Mouse (Mus musculus) heart, postnatal 0 days (tissue): Measurements from ENCODE around the gene Usp36. TPM values are rescaled to one million over a fixed set of nuclear protein-coding genes. Genes with fewer than 3 reads are reported as not detected.

Source experiments
- ATAC-seq: fragments of 200-750 bp; cut with Nextera tagmentation; 2 replicates; pipeline ENCODE4 v1.8.0; 2017; ENCODE audit warnings: low read depth, moderate number of reproducible peaks, moderate library complexity; ENCODE audit not compliant: insufficient read depth
- DNase-seq: peaks from one replicate; pipeline ENCODE4 v3.0.0-alpha.2; 2016; ENCODE audit warnings: low spot score
- H3K27ac ChIP-seq: fragments of 300-500 bp; sonication (generic); 2 replicates; pipeline ENCODE4 v1.5.1; 2014; ENCODE audit warnings: low read depth, mild to moderate bottlenecking
- H3K27me3 ChIP-seq: fragments of 300-500 bp; sonication (generic); 2 replicates; pipeline ENCODE4 v1.6.1; 2014; ENCODE audit warnings: low read length, mixed read lengths; ENCODE audit not compliant: control insufficient read depth, insufficient read depth
- H3K36me3 ChIP-seq: fragments of 300-500 bp; sonication (generic); replicated peaks from 2 replicates; pipeline ENCODE4 v1.6.1; 2014; ENCODE audit warnings: low read length, mixed read lengths; ENCODE audit not compliant: control insufficient read depth, insufficient read depth
- H3K4me1 ChIP-seq: fragments of 300-500 bp; sonication (generic); 2 replicates; pipeline ENCODE4 v1.6.1; 2014; ENCODE audit warnings: antibody characterized with exemption; ENCODE audit not compliant: control insufficient read depth, insufficient read depth
- H3K4me2 ChIP-seq: fragments of 300-500 bp; sonication (generic); 2 replicates; pipeline ENCODE4 v1.6.1; 2014; ENCODE audit warnings: low read depth, mild to moderate bottlenecking, low read length, moderate library complexity
- H3K4me3 ChIP-seq: fragments of 300-500 bp; sonication (generic); 2 replicates; pipeline ENCODE4 v1.5.1; 2014; ENCODE audit warnings: low read depth, low read length
- H3K9ac ChIP-seq: fragments of 300-500 bp; sonication (generic); replicated peaks from 2 replicates; pipeline ENCODE4 v1.6.1; 2014; ENCODE audit warnings: low read depth, low read length, mixed read lengths
- H3K9me3 ChIP-seq: fragments of 300-500 bp; sonication (generic); replicated peaks from 2 replicates; pipeline ENCODE4 v1.6.1; 2016; ENCODE audit warnings: low read length; ENCODE audit not compliant: control insufficient read depth
- CTCF ChIP-seq: IDR thresholded peaks from 2 replicates; pipeline ENCODE4 v1.5.1; 2016; ENCODE audit warnings: antibody characterized with exemption, control low read depth, low read depth
- EP300 ChIP-seq: IDR thresholded peaks from 2 replicates; pipeline ENCODE4 v1.6.1; 2016; ENCODE audit warnings: antibody characterized with exemption, low read depth
- WGBS: fragments of 180-500 bp; shearing (Covaris S2); extraction: QIAGEN DNeasy Blood & Tissue Kit; methylation state at CpG from one replicate; pipeline ENCODE4 v1.1.7; 2014; 5-methylcytosine and 5-hydroxymethylcytosine counted together
- polyA plus RNA-seq: library from polyadenylated mRNA; unstranded; fragments of >200 nt; fragmentation: Nextera tagmentation; extraction: Ambion mirVana; gene quantifications from 2 replicates; pipeline ENCODE4 v1.2.1, GENCODE M21; 2015
- total RNA-seq: library from RNA; depleted of rRNA; stranded (reverse); fragments of >200 nt; gene quantifications from 2 replicates; pipeline ENCODE4 v1.2.3, GENCODE M21; 2014; ENCODE audit warnings: low replicate concordance

Usp36 gene
- total and polyA plus RNA-seq, 2 experiments from 2014 or later: 6.6 to 10.4 TPM

- 91% methylated on average over 14 of the region's 14 CpGs for WGBS
- no peak overlapping the region for H3K4me2 ChIP-seq
- no peak overlapping the region for H3K27ac ChIP-seq
- H3K9ac ChIP-seq: no peak overlapping the region
- H3K36me3 ChIP-seq: peaks cover 5% of the 10 kb centered on the region; the same call in 1 of the 2 replicates
- no peaks in the 10 kb centered on the region for H3K27me3 ChIP-seq
- no peak overlapping the region for H3K4me3 ChIP-seq
- ATAC-seq: no peak
- no peaks in the 10 kb centered on the region for H3K9me3 ChIP-seq
- peaks cover 8% of the 10 kb centered on the region for H3K4me1 ChIP-seq
- TF ChIP-seq EP300: no peak
- TF ChIP-seq CTCF: no peak
- no peak for DNase-seq
These were observed 40.3 kb upstream of the Usp36 start for GRCm38 (mm10) chr11:118330361-118330760.

- ATAC-seq: no peak
These were observed 38.9 kb upstream of the Usp36 start for GRCm38 (mm10) chr11:118328947-118329346.

GRCm38 (mm10) chr11:118328511-118328910, 38.5 kb upstream of the Usp36 start:
- Histone ChIP-seq H3K4me2 (no peak overlapping the region), H3K9me3 (no peaks in the 10 kb centered on the region), H3K9ac (no peak overlapping the region), H3K27me3 (no peaks in the 10 kb centered on the region), H3K36me3 (0 out of 2 replicates have a peak, but pooled peaks cover 4% of the 10 kb centered on the region), H3K4me1 (peaks cover 17% of the 10 kb centered on the region), H3K4me3 (no peak overlapping the region), H3K27ac (0 out of 2 replicates have a peak overlapping the region, but pooled peaks have one; percentile 59)
- TF ChIP-seq CTCF: no peak
- TF ChIP-seq EP300: no peak
- 91% methylated on average over 6 of the region's 6 CpGs for WGBS
- no peak for DNase-seq
- ATAC-seq: no peak

More at GRCm38 (mm10) chr11:118328947-118329346, 38.9 kb upstream of the Usp36 start:
- Histone ChIP-seq H3K9ac (no peak overlapping the region), H3K36me3 (0 out of 2 replicates have a peak, but pooled peaks cover 5% of the 10 kb centered on the region), H3K4me3 (no peak overlapping the region), H3K4me1 (peaks cover 17% of the 10 kb centered on the region), H3K27me3 (no peaks in the 10 kb centered on the region), H3K9me3 (no peaks in the 10 kb centered on the region), H3K27ac (no peak overlapping the region), H3K4me2 (no peak overlapping the region)
- no peak for TF ChIP-seq EP300
- TF ChIP-seq CTCF: no peak
- WGBS: 89% methylated on average over 5 of the region's 5 CpGs
- no peak for DNase-seq

- no peak overlapping the region for H3K4me3 ChIP-seq
- no peak overlapping the region for H3K4me2 ChIP-seq
- WGBS: 47% methylated on average over 24 of the region's 24 CpGs
These were observed 37.2 kb upstream of the Usp36 start for GRCm38 (mm10) chr11:118326991-118327971.

GRCm38 (mm10) chr11:118326491-118326890, 36.4 kb upstream of the Usp36 start:
- 89% methylated on average over 4 of the region's 4 CpGs for WGBS
- H3K36me3 ChIP-seq: no peaks in the 10 kb centered on the region
- H3K27me3 ChIP-seq: no peaks in the 10 kb centered on the region
- H3K9me3 ChIP-seq: no peaks in the 10 kb centered on the region
- H3K4me2 ChIP-seq: no peak overlapping the region
- no peak for DNase-seq
- no peak overlapping the region for H3K9ac ChIP-seq
- ATAC-seq: no peak
- no peak overlapping the region for H3K27ac ChIP-seq
- no peak overlapping the region for H3K4me3 ChIP-seq
- H3K4me1 ChIP-seq: peaks cover 17% of the 10 kb centered on the region
- no peak for TF ChIP-seq CTCF
- no peak for TF ChIP-seq EP300

More at GRCm38 (mm10) chr11:118326991-118327971, 37.2 kb upstream of the Usp36 start:
- Histone ChIP-seq H3K27ac (peak overlapping the region; percentile 61), H3K27me3 (no peaks in the 10 kb centered on the region), H3K4me1 (peaks cover 17% of the 10 kb centered on the region), H3K9ac (no peak overlapping the region), H3K9me3 (no peaks in the 10 kb centered on the region), H3K36me3 (no peaks in the 10 kb centered on the region)
- ATAC-seq: peak; percentile 64
- peak; percentile 74 for DNase-seq
- no peak for TF ChIP-seq CTCF
- no peak for TF ChIP-seq EP300
